Mouse (Mus musculus) embryonic fibroblast, embryonic 13.5 days (primary cell): ENCODE results near the gene Dmtf1. TPM values are rescaled to one million over a fixed set of nuclear protein-coding genes. Genes with fewer than 3 reads are reported as not detected.

Source experiments
- H3K27ac ChIP-seq: 2 replicates; pipeline ENCODE4 v1.5.1; 2012; ENCODE audit warnings: low read length, control low read depth, inconsistent platforms; ENCODE audit not compliant: insufficient read depth
- H3K4me1 ChIP-seq: 2 replicates; pipeline ENCODE4 v1.6.1; 2011; ENCODE audit warnings: low read length; ENCODE audit not compliant: control insufficient read depth, insufficient read depth
- H3K4me3 ChIP-seq: 2 replicates; pipeline ENCODE4 v1.5.1; 2011; ENCODE audit warnings: mild to moderate bottlenecking, control low read depth, low read length; ENCODE audit not compliant: insufficient read depth
- CTCF ChIP-seq: IDR thresholded peaks from 2 replicates; pipeline ENCODE4 v1.5.1; 2011; ENCODE audit warnings: mild to moderate bottlenecking, control low read depth, low read length, moderate library complexity, borderline replicate concordance; ENCODE audit not compliant: insufficient read depth
- POLR2A ChIP-seq: IDR thresholded peaks from 2 replicates; pipeline ENCODE4 v1.6.1; 2011; ENCODE audit warnings: low read depth, mild to moderate bottlenecking, control low read depth, low read length, moderate library complexity
- polyA plus RNA-seq: library from polyadenylated mRNA; stranded (reverse); fragments of >200 nt; gene quantifications from 2 replicates; pipeline ENCODE4 v1.2.4, GENCODE M21; 2011; ENCODE audit warnings: low read depth; ENCODE audit not compliant: missing spikeins, insufficient read length

The Dmtf1 gene
- polyA plus RNA-seq, 1 experiment, result 62.3 TPM

- Histone ChIP-seq H3K27ac (no peak overlapping the region), H3K4me1 (no peaks in the 10 kb centered on the region; the same call in 1 of the 2 replicates), H3K4me3 (no peak overlapping the region)
- TF ChIP-seq POLR2A (no peak), CTCF (no peak)
Measured at GRCm38 (mm10) chr5:9092716-9093115, 68.9 kb downstream of the Dmtf1 start.

- H3K27ac ChIP-seq, result no peak overlapping the region
- no peak for TF ChIP-seq CTCF
- TF ChIP-seq POLR2A, result no peak
- H3K4me1 ChIP-seq, result no peaks in the 10 kb centered on the region; the same call in 1 of the 2 replicates
- no peak overlapping the region for H3K4me3 ChIP-seq
Measured at GRCm38 (mm10) chr5:9090493-9091106, 71.0 kb downstream of the Dmtf1 start.

- H3K27ac ChIP-seq, result no peak overlapping the region
- TF ChIP-seq CTCF, result no peak
- TF ChIP-seq POLR2A, result no peak
- H3K4me1 ChIP-seq, result no peaks in the 10 kb centered on the region; the same call in 1 of the 2 replicates
- no peak overlapping the region for H3K4me3 ChIP-seq
Measured at GRCm38 (mm10) chr5:9086924-9087719, 74.5 kb downstream of the Dmtf1 start.

GRCm38 (mm10) chr5:9079773-9080501 is 81.6 kb downstream of the Dmtf1 start:
- Histone ChIP-seq H3K4me1 (no peaks in the 10 kb centered on the region), H3K27ac (no peak overlapping the region), H3K4me3 (no peak overlapping the region)
- TF ChIP-seq CTCF, result no peak
- TF ChIP-seq POLR2A, result no peak

GRCm38 (mm10) chr5:9073177-9073854 is 88.3 kb downstream of the Dmtf1 start:
- no peak overlapping the region for H3K27ac ChIP-seq
- no peak for TF ChIP-seq POLR2A
- no peak for TF ChIP-seq CTCF
- H3K4me1 ChIP-seq, result peaks cover 11% of the 10 kb centered on the region
- H3K4me3 ChIP-seq, result no peak overlapping the region

GRCm38 (mm10) chr5:9071360-9071759 is 90.2 kb downstream of the Dmtf1 start:
- TF ChIP-seq POLR2A, result no peak
- TF ChIP-seq CTCF, result no peak
- Histone ChIP-seq H3K4me1 (peaks cover 11% of the 10 kb centered on the region), H3K27ac (no peak overlapping the region), H3K4me3 (no peak overlapping the region)

- Histone ChIP-seq H3K4me3 (no peak overlapping the region), H3K4me1 (peaks cover 11% of the 10 kb centered on the region), H3K27ac (peak overlapping the region; percentile 27; the same call in 1 of the 2 replicates)
- TF ChIP-seq POLR2A, result no peak
- TF ChIP-seq CTCF, result no peak
Measured at GRCm38 (mm10) chr5:9069599-9070209, 91.9 kb downstream of the Dmtf1 start.

- Histone ChIP-seq H3K27ac (no peak overlapping the region), H3K4me3 (no peak overlapping the region), H3K4me1 (peaks cover 11% of the 10 kb centered on the region)
- TF ChIP-seq CTCF (no peak), POLR2A (no peak)
Measured at GRCm38 (mm10) chr5:9068886-9069285, 92.7 kb downstream of the Dmtf1 start.

Other genes with a start within 250 kb of the Dmtf1 start
- gene Crot, start 164.5 kb downstream of the Dmtf1 start, polyA plus RNA-seq, result 26.8 and 27.3 TPM in 2 replicates
- gene Tmem243, start 61.1 kb downstream of the Dmtf1 start, polyA plus RNA-seq, result 2.2 and 2.8 TPM in 2 replicates
- gene 9330182L06Rik, start 104.3 kb upstream of the Dmtf1 start, polyA plus RNA-seq, result 2.6 and 2.8 TPM in 2 replicates